Mouse (Mus musculus) ES-Bruce4 (cell line): ENCODE results near the gene Kdr. TPM values are rescaled to one million over a fixed set of nuclear protein-coding genes. Genes with fewer than 3 reads are reported as not detected.

ENCODE experiments used
- H3K27ac ChIP-seq: 2 replicates; pipeline ENCODE4 v1.5.1; 2012; ENCODE audit warnings: low read length, inconsistent platforms; ENCODE audit not compliant: insufficient read depth
- H3K27me3 ChIP-seq: 2 replicates; pipeline ENCODE4 v1.6.1; 2012; ENCODE audit warnings: mild to moderate bottlenecking, low read length, inconsistent platforms; ENCODE audit not compliant: control insufficient read depth, poor library complexity, insufficient read depth, severe bottlenecking
- H3K36me3 ChIP-seq: 2 replicates; pipeline ENCODE4 v1.6.1; 2012; ENCODE audit warnings: inconsistent platforms, mild to moderate bottlenecking, low read length, moderate library complexity; ENCODE audit not compliant: control insufficient read depth, poor library complexity, insufficient read depth, severe bottlenecking
- H3K4me1 ChIP-seq: one replicate; pipeline ENCODE4 v1.8.1; 2011; ENCODE audit warnings: low read length; ENCODE audit not compliant: control insufficient read depth, insufficient read depth
- H3K4me3 ChIP-seq: 2 replicates; pipeline ENCODE4 v1.5.1; 2011; ENCODE audit warnings: low read depth, mild to moderate bottlenecking, low read length
- H3K9ac ChIP-seq: 2 replicates; pipeline ENCODE4 v1.6.1; 2012; ENCODE audit warnings: low read depth, mild to moderate bottlenecking, inconsistent platforms; ENCODE audit not compliant: poor library complexity, severe bottlenecking
- H3K9me3 ChIP-seq: replicated peaks from 2 replicates; pipeline ENCODE4 v1.6.1; 2012; ENCODE audit warnings: mild to moderate bottlenecking, low read length, inconsistent platforms; ENCODE audit not compliant: control insufficient read depth, poor library complexity, insufficient read depth, severe bottlenecking
- CTCF ChIP-seq: IDR thresholded peaks from one replicate; pipeline ENCODE4 v1.8.1; 2011; ENCODE audit warnings: low read depth, low read length
- EP300 ChIP-seq: IDR thresholded peaks from 2 replicates; pipeline ENCODE4 v1.6.1; 2011; ENCODE audit warnings: low read depth, low read length; ENCODE audit not compliant: insufficient read depth
- POLR2A ChIP-seq: IDR thresholded peaks from one replicate; pipeline ENCODE4 v1.8.1; 2011; ENCODE audit warnings: low read length; ENCODE audit not compliant: insufficient read depth
- polyA plus RNA-seq: library from polyadenylated mRNA; stranded (reverse); fragments of >200 nt; gene quantifications from 2 replicates; pipeline ENCODE4 v1.2.4, GENCODE M21; 2011; ENCODE audit warnings: low read depth; ENCODE audit not compliant: missing spikeins, insufficient read depth, insufficient read length

The Kdr gene
- polyA plus RNA-seq, 1 experiment, result 0.46 TPM

- Histone ChIP-seq H3K9ac (no peak overlapping the region), H3K4me1 (no peaks in the 10 kb centered on the region), H3K4me3 (no peak overlapping the region), H3K27ac (no peak overlapping the region), H3K36me3 (no peaks in the 10 kb centered on the region), H3K27me3 (no peaks in the 10 kb centered on the region), H3K9me3 (no peaks in the 10 kb centered on the region)
- TF ChIP-seq CTCF (no peak), POLR2A (no peak), EP300 (no peak)
These were observed 48.3 kb downstream of the Kdr start for GRCm38 (mm10) chr5:75929960-75930359.

GRCm38 (mm10) chr5:75922677-75923076 lies 55.6 kb downstream of the Kdr start:
- H3K4me1 ChIP-seq, result no peaks in the 10 kb centered on the region
- H3K9ac ChIP-seq, result no peak overlapping the region
- no peak overlapping the region for H3K27ac ChIP-seq
- H3K4me3 ChIP-seq, result no peak overlapping the region
- no peaks in the 10 kb centered on the region for H3K27me3 ChIP-seq
- no peaks in the 10 kb centered on the region for H3K36me3 ChIP-seq
- no peaks in the 10 kb centered on the region for H3K9me3 ChIP-seq
- TF ChIP-seq EP300 (no peak), POLR2A (no peak), CTCF (no peak)

- H3K36me3 ChIP-seq, result no peaks in the 10 kb centered on the region
- no peaks in the 10 kb centered on the region for H3K27me3 ChIP-seq
- H3K27ac ChIP-seq, result no peak overlapping the region
- TF ChIP-seq EP300 (no peak), CTCF (no peak), POLR2A (no peak)
- no peaks in the 10 kb centered on the region for H3K9me3 ChIP-seq
- no peak overlapping the region for H3K4me3 ChIP-seq
- H3K4me1 ChIP-seq, result no peaks in the 10 kb centered on the region
- H3K9ac ChIP-seq, result no peak overlapping the region
These were observed 56.4 kb downstream of the Kdr start for GRCm38 (mm10) chr5:75921730-75922387.

GRCm38 (mm10) chr5:75919601-75920000 lies 58.7 kb downstream of the Kdr start:
- TF ChIP-seq CTCF (no peak), POLR2A (no peak), EP300 (no peak)
- no peaks in the 10 kb centered on the region for H3K4me1 ChIP-seq
- H3K36me3 ChIP-seq, result no peaks in the 10 kb centered on the region

GRCm38 (mm10) chr5:75918139-75918538 lies 60.1 kb downstream of the Kdr start:
- H3K9ac ChIP-seq, result no peak overlapping the region
- no peaks in the 10 kb centered on the region for H3K27me3 ChIP-seq
- no peaks in the 10 kb centered on the region for H3K36me3 ChIP-seq
- H3K9me3 ChIP-seq, result no peaks in the 10 kb centered on the region
- H3K4me1 ChIP-seq, result no peaks in the 10 kb centered on the region
- TF ChIP-seq POLR2A, result no peak
- TF ChIP-seq CTCF, result no peak
- no peak for TF ChIP-seq EP300
- no peak overlapping the region for H3K27ac ChIP-seq
- H3K4me3 ChIP-seq, result no peak overlapping the region

More at GRCm38 (mm10) chr5:75919601-75920000, 58.7 kb downstream of the Kdr start:
- no peak overlapping the region for H3K4me3 ChIP-seq
- H3K9ac ChIP-seq, result no peak overlapping the region
- H3K27ac ChIP-seq, result no peak overlapping the region
- H3K27me3 ChIP-seq, result no peaks in the 10 kb centered on the region
- no peaks in the 10 kb centered on the region for H3K9me3 ChIP-seq

GRCm38 (mm10) chr5:75917231-75917630 lies 61.0 kb downstream of the Kdr start:
- Histone ChIP-seq H3K4me3 (no peak overlapping the region), H3K36me3 (no peaks in the 10 kb centered on the region), H3K27me3 (no peaks in the 10 kb centered on the region), H3K27ac (no peak overlapping the region), H3K9ac (no peak overlapping the region), H3K9me3 (no peaks in the 10 kb centered on the region), H3K4me1 (no peaks in the 10 kb centered on the region)
- TF ChIP-seq EP300 (no peak), POLR2A (no peak), CTCF (no peak)
